Mouse (Mus musculus): ENCODE measurements around the gene Tyw3.
A peak's percentile ranks its signal among the peaks of the same experiment; 100 is the strongest.
"Not testable (repeated sequence)": the region's sequence is repeated elsewhere in the genome, so short reads cannot be mapped to it uniquely, and the experiment has no call there.

Gene Tyw3

GRCm38 (mm10) chr3:154596934-154597554, at the start of gene Tyw3:
TSS of gene Tyw3 (minus strand) at chr3:154597104.
- peak; percentile 86 for DNase-seq (ENCODE audit: low read depth)

- no peak for DNase-seq (ENCODE audit: low read depth)
These were observed 36.2 kb upstream of the Tyw3 start for GRCm38 (mm10) chr3:154633091-154633490.

GRCm38 (mm10) chr3:154631281-154631680, 34.4 kb upstream of the Tyw3 start:
- DNase-seq (ENCODE audit: low read depth), result not testable (repeated sequence)

- no peak for DNase-seq (ENCODE audit: low read depth)
These were observed 31.4 kb upstream of the Tyw3 start for GRCm38 (mm10) chr3:154628284-154628683.

- DNase-seq (ENCODE audit: low read depth), result no peak
These were observed 19.2 kb upstream of the Tyw3 start for GRCm38 (mm10) chr3:154616106-154616505.

- DNase-seq (ENCODE audit: low read depth), result no peak
These were observed 18.4 kb upstream of the Tyw3 start for GRCm38 (mm10) chr3:154615304-154615703.

GRCm38 (mm10) chr3:154614771-154615170, 17.9 kb upstream of the Tyw3 start:
- no peak for DNase-seq (ENCODE audit: low read depth)

GRCm38 (mm10) chr3:154611888-154612287, 15.0 kb upstream of the Tyw3 start:
- no peak for DNase-seq (ENCODE audit: low read depth)

GRCm38 (mm10) chr3:154607896-154608295, 11.0 kb upstream of the Tyw3 start:
- DNase-seq (ENCODE audit: low read depth), result no peak

GRCm38 (mm10) chr3:154604871-154605270, 8.0 kb upstream of the Tyw3 start:
- DNase-seq (ENCODE audit: low read depth), result no peak

GRCm38 (mm10) chr3:154602141-154602540, 5.2 kb upstream of the Tyw3 start:
- DNase-seq (ENCODE audit: low read depth), result no peak

GRCm38 (mm10) chr3:154597561-154597960, 657 bp upstream of the Tyw3 start:
- no peak for DNase-seq (ENCODE audit: low read depth)

GRCm38 (mm10) chr3:154596488-154596933, 393 bp downstream of the Tyw3 start, which contains the start of gene Cryz:
TSS of gene Cryz (plus strand) at chr3:154596711.
- DNase-seq (ENCODE audit: low read depth), result peak; percentile 88

GRCm38 (mm10) chr3:154594156-154594555, 2.7 kb downstream of the Tyw3 start:
- no peak for DNase-seq (ENCODE audit: low read depth)

- no peak for DNase-seq (ENCODE audit: low read depth)
These were observed 3.3 kb downstream of the Tyw3 start for GRCm38 (mm10) chr3:154593596-154593995.

GRCm38 (mm10) chr3:154591621-154592020, 5.3 kb downstream of the Tyw3 start:
- no peak for DNase-seq (ENCODE audit: low read depth)

- no peak for DNase-seq (ENCODE audit: low read depth)
These were observed 5.9 kb downstream of the Tyw3 start for GRCm38 (mm10) chr3:154590971-154591370.

GRCm38 (mm10) chr3:154584351-154584750, 12.6 kb downstream of the Tyw3 start:
- no peak for DNase-seq (ENCODE audit: low read depth)

GRCm38 (mm10) chr3:154577895-154578294, 19.0 kb downstream of the Tyw3 start:
- DNase-seq (ENCODE audit: low read depth), result no peak

- DNase-seq (ENCODE audit: low read depth), result no peak
These were observed 23.2 kb downstream of the Tyw3 start for GRCm38 (mm10) chr3:154573666-154574065.

- DNase-seq (ENCODE audit: low read depth), result peak; percentile 44
These were observed 24.4 kb downstream of the Tyw3 start for GRCm38 (mm10) chr3:154572341-154572972.

GRCm38 (mm10) chr3:154570786-154571185, 26.1 kb downstream of the Tyw3 start:
- no peak for DNase-seq (ENCODE audit: low read depth)

- no peak for DNase-seq (ENCODE audit: low read depth)
These were observed 26.8 kb downstream of the Tyw3 start for GRCm38 (mm10) chr3:154570029-154570575.

All from c-Kit-positive CD71-negative TER-119-negative erythroid progenitor cells, embryonic 14.5 days (primary cell).